7 mouse cellular contexts compared by ENCODE assay signal in the genomic region with DNA sequence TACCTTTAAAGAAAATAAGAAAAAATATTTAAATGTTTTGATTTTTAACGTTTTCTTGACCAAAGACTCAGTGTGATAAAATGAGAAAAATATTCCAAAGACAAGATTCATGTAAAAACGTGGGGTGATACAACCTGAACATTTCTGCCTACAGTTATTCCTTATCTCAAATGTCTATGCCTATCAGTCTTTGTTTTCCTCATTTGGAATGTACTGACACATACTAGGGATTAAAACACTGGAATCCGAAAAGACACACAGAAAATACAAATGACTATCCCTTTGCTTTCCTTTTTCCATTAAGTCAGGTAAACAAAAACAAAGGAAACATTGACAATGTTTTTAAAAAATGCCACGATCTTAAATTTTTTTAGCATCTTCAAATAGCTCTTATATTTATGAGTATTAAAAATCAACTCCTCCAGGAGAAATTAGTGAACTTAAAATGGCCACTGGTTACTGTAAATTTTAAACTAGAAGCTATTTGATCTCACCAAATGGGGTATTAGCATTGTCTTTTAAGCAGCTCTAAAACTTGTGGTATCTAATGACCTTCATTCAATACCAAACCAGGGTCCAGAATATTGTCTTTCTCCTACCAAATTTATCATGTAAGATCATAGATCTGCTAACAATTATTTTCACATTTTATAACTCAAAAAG. TPM values are rescaled to one million over a fixed set of nuclear protein-coding genes. Genes with fewer than 3 reads are reported as not detected.
DNase-seq lines count a peak whose midpoint lies in the region; ATAC-seq and TF ChIP-seq lines count a peak whose summit lies in the region.

No protein-coding gene starts in this region.

- no peak overlapping the region for H3K9ac ChIP-seq in embryonic facial prominence, embryonic 11.5 days (replicated peaks; ENCODE audit: low read length)
- H3K9ac ChIP-seq in intestine, embryonic 15.5 days: 0 out of 2 replicates have a peak overlapping the region, but pooled peaks have one; percentile 29
- H3K9ac ChIP-seq in neural tube, embryonic 13.5 days: peak overlapping the region; percentile 100

- 22% methylated on average over 4 of the region's 4 CpGs for WGBS in embryonic facial prominence, embryonic 11.5 days
- WGBS in intestine, embryonic 15.5 days: 5% methylated on average over 4 of the region's 4 CpGs
- WGBS in neural tube, embryonic 13.5 days: 16% methylated on average over 4 of the region's 4 CpGs

- TF ChIP-seq CTCF in left cerebral cortex, adult 2 months (IDR thresholded peaks at IDR 0.05): no peak

- peak overlapping the region; percentile 91 for H3K4me3 ChIP-seq in left cerebral cortex, adult 2 months
- peak overlapping the region; percentile 100 for H3K4me3 ChIP-seq in embryonic facial prominence, embryonic 11.5 days (ENCODE audit: low read depth, low read length)
- H3K4me3 ChIP-seq in intestine, embryonic 15.5 days (replicated peaks): peak overlapping the region; percentile 77
- peak overlapping the region; percentile 100 for H3K4me3 ChIP-seq in neural tube, embryonic 13.5 days

- H3K4me1 ChIP-seq in embryonic facial prominence, embryonic 11.5 days (ENCODE audit: control insufficient read depth, insufficient read depth, low read length): no peaks in the 10 kb centered on the region
- peaks cover 4% of the 10 kb centered on the region; the same call in 1 of the 2 replicates for H3K4me1 ChIP-seq in intestine, embryonic 15.5 days (replicated peaks)
- peaks cover 32% of the 10 kb centered on the region for H3K4me1 ChIP-seq in neural tube, embryonic 13.5 days (replicated peaks)

- H3K4me2 ChIP-seq in embryonic facial prominence, embryonic 11.5 days (ENCODE audit: low read depth, low read length): peak overlapping the region; percentile 43; the same call in 1 of the 2 replicates
- H3K4me2 ChIP-seq in intestine, embryonic 15.5 days (replicated peaks): peak overlapping the region; percentile 22; the same call in 1 of the 2 replicates
- peak overlapping the region; percentile 61 for H3K4me2 ChIP-seq in neural tube, embryonic 13.5 days

- no peak for DNase-seq in left cerebral cortex, adult 2 months (ENCODE audit: extremely low spot score in 1 of 2, low spot score in 2 of 2)
- no peak for DNase-seq in left cerebral cortex, postnatal 36 days (ENCODE audit: low spot score in 2 of 2)
- no peak for DNase-seq in embryonic facial prominence, embryonic 11.5 days (ENCODE audit: low spot score)
- no peak for DNase-seq in gastrocnemius, postnatal 14 days
- no peak for DNase-seq in frontal cortex, postnatal 36 days (ENCODE audit: low spot score in 2 of 2)

- no peak for ATAC-seq in embryonic facial prominence, embryonic 11.5 days (replicated peaks; ENCODE audit: insufficient number of reproducible peaks, low FRiP score, low TSS enrichment, low read depth)
- ATAC-seq in intestine, embryonic 15.5 days: no peak
- ATAC-seq in neural tube, embryonic 13.5 days (ENCODE audit: low read depth): no peak

- H3K27ac ChIP-seq in left cerebral cortex, adult 2 months: peak overlapping the region; percentile 99
- H3K27ac ChIP-seq in embryonic facial prominence, embryonic 11.5 days (replicated peaks; ENCODE audit: low read depth, low read length): no peak overlapping the region
- no peak overlapping the region for H3K27ac ChIP-seq in intestine, embryonic 15.5 days
- H3K27ac ChIP-seq in neural tube, embryonic 13.5 days (replicated peaks): no peak overlapping the region

- intact Hi-C loops in left cerebral cortex, adult 2 months (cut with DNase I): no loop called here
- intact Hi-C loops in left cerebral cortex, postnatal 36 days (cut with DNase I): loop anchor here (2.0 to 5.0 kb wide), 3 partner anchors 15 to 53 kb away; partner anchors contain the start of gene Chd2
- intact Hi-C loops in gastrocnemius, postnatal 14 days (cut with DNase I; ENCODE audit: low total_unique reads): no loop called here

- no peaks in the 10 kb centered on the region for H3K9me3 ChIP-seq in embryonic facial prominence, embryonic 11.5 days (replicated peaks; ENCODE audit: control insufficient read depth, low read length)
- no peaks in the 10 kb centered on the region for H3K9me3 ChIP-seq in intestine, embryonic 15.5 days
- no peaks in the 10 kb centered on the region for H3K9me3 ChIP-seq in neural tube, embryonic 13.5 days

- H3K27me3 ChIP-seq in embryonic facial prominence, embryonic 11.5 days (ENCODE audit: control insufficient read depth, insufficient read depth, low read length): no peaks in the 10 kb centered on the region
- H3K27me3 ChIP-seq in intestine, embryonic 15.5 days (replicated peaks): no peaks in the 10 kb centered on the region
- no peaks in the 10 kb centered on the region for H3K27me3 ChIP-seq in neural tube, embryonic 13.5 days

- no peaks in the 10 kb centered on the region for H3K36me3 ChIP-seq in embryonic facial prominence, embryonic 11.5 days (replicated peaks; ENCODE audit: control insufficient read depth, insufficient read depth, low read depth, low read length)
- H3K36me3 ChIP-seq in intestine, embryonic 15.5 days: no peaks in the 10 kb centered on the region
- H3K36me3 ChIP-seq in neural tube, embryonic 13.5 days: 0 out of 2 replicates have a peak, but pooled peaks cover 4% of the 10 kb centered on the region

RNA-seq across cellular contexts. Expression of gene Chd2, which starts 14.4 kb away (rescaled TPM):
- 10 to 100 TPM; 57.4 to 60.3 TPM for total RNA-seq in left cerebral cortex, adult 2 months (2021)
- 10 to 100 TPM; 35.8 to 59.8 TPM for total RNA-seq in left cerebral cortex, postnatal 36 days (2021)
- 46.6 and 47.8 TPM in 2 replicates for polyA plus RNA-seq in embryonic facial prominence, embryonic 11.5 days (2014; fragmentation: Nextera tagmentation; extraction: Ambion mirVana)
- polyA plus RNA-seq in intestine, embryonic 15.5 days (2015; fragmentation: Nextera tagmentation; extraction: Ambion mirVana): 39.3 and 46.0 TPM in 2 replicates
- polyA plus RNA-seq in neural tube, embryonic 13.5 days (2015; fragmentation: Nextera tagmentation; extraction: Ambion mirVana): 34.6 and 45.5 TPM in 2 replicates
- total RNA-seq in gastrocnemius, postnatal 14 days (2021): 10 to 100 TPM; 36.7 to 38.2 TPM
